Mouse (Mus musculus): Measurements from ENCODE around the gene Mepce.

The Mepce gene

GRCm38 (mm10) chr5:137788171-137788570, 716 bp upstream of the Mepce start:
- in situ Hi-C loops (cut with MboI) = no loop called here

- in situ Hi-C loops (cut with MboI) = no loop called here
Measured at GRCm38 (mm10) chr5:137786109-137786942, 1.1 kb downstream of the Mepce start.

- in situ Hi-C loops (cut with MboI) = no loop called here
Measured at GRCm38 (mm10) chr5:137785164-137786031, 2.1 kb downstream of the Mepce start.

GRCm38 (mm10) chr5:137784546-137784945, 2.9 kb downstream of the Mepce start:
- in situ Hi-C loops (cut with MboI) = no loop called here

- in situ Hi-C loops (cut with MboI) = no loop called here
Measured at GRCm38 (mm10) chr5:137783901-137784540, 3.4 kb downstream of the Mepce start.

GRCm38 (mm10) chr5:137782776-137783522, 4.5 kb downstream of the Mepce start:
- in situ Hi-C loops (cut with MboI) = no loop called here

- in situ Hi-C loops (cut with MboI) = no loop called here
Measured at GRCm38 (mm10) chr5:137781661-137782060, 5.8 kb downstream of the Mepce start.

- in situ Hi-C loops (cut with MboI) = no loop called here
Measured at GRCm38 (mm10) chr5:137779053-137779933, 8.2 kb downstream of the Mepce start.

GRCm38 (mm10) chr5:137778635-137779034, 8.8 kb downstream of the Mepce start, which contains the start of gene Ppp1r35:
Gene Ppp1r35 (plus strand): TSS chr5:137778849.
- in situ Hi-C loops (cut with MboI) = no loop called here

GRCm38 (mm10) chr5:137777267-137777845, 10.1 kb downstream of the Mepce start:
- in situ Hi-C loops (cut with MboI) = no loop called here

GRCm38 (mm10) chr5:137776408-137776918, 11.0 kb downstream of the Mepce start:
- in situ Hi-C loops (cut with MboI) = no loop called here

GRCm38 (mm10) chr5:137775587-137776290, 11.7 kb downstream of the Mepce start:
- in situ Hi-C loops (cut with MboI) = no loop called here

GRCm38 (mm10) chr5:137772755-137773154, 14.7 kb downstream of the Mepce start:
- in situ Hi-C loops (cut with MboI) = no loop called here

- in situ Hi-C loops (cut with MboI) = no loop called here
Measured at GRCm38 (mm10) chr5:137770709-137771108, 16.7 kb downstream of the Mepce start.

- in situ Hi-C loops (cut with MboI) = no loop called here
Measured at GRCm38 (mm10) chr5:137768475-137768874, 19.0 kb downstream of the Mepce start.

GRCm38 (mm10) chr5:137766270-137766669, 21.2 kb downstream of the Mepce start:
- in situ Hi-C loops (cut with MboI) = no loop called here

- in situ Hi-C loops (cut with MboI) = loop anchor here (5.0 kb wide), 1 partner anchor 112 kb away; no protein-coding TSS in a partner anchor
Measured at GRCm38 (mm10) chr5:137764609-137765340, 22.7 kb downstream of the Mepce start.

GRCm38 (mm10) chr5:137759971-137760412, 27.5 kb downstream of the Mepce start:
- in situ Hi-C loops (cut with MboI) = loop anchor here (5.0 kb wide), 1 partner anchor 108 kb away; no protein-coding TSS in a partner anchor
